Mouse (Mus musculus) mesoderm, embryonic 11.5 days (tissue): ENCODE results near the gene Ep400.
"Not testable (repeated sequence)": the region's sequence is repeated elsewhere in the genome, so short reads cannot be mapped to it uniquely, and the experiment has no call there.

Experiments used
- DNase-seq: peaks from one replicate; pipeline ENCODE4 v3.0.0-alpha.2; 2012; ENCODE audit warnings: low read depth, low spot score

The Ep400 gene

GRCm38 (mm10) chr5:110779998-110780760 is 9.7 kb upstream of the Ep400 start, which contains the start of gene Pus1:
Gene Pus1, minus strand, starts transcription at chr5:110780659.
- peak; percentile 88 for DNase-seq

- DNase-seq, result no peak
Observed at GRCm38 (mm10) chr5:110779276-110779997, 8.9 kb upstream of the Ep400 start.

- no peak for DNase-seq
Observed at GRCm38 (mm10) chr5:110778263-110778662, 7.7 kb upstream of the Ep400 start.

GRCm38 (mm10) chr5:110776141-110776540 is 5.6 kb upstream of the Ep400 start:
- no peak for DNase-seq

- no peak for DNase-seq
Observed at GRCm38 (mm10) chr5:110774511-110774910, 4.0 kb upstream of the Ep400 start.

- not testable (repeated sequence) for DNase-seq
Observed at GRCm38 (mm10) chr5:110772945-110773344, 2.4 kb upstream of the Ep400 start.

- peak; percentile 57 for DNase-seq
Observed at GRCm38 (mm10) chr5:110770031-110770445, 479 bp downstream of the Ep400 start.

GRCm38 (mm10) chr5:110769272-110769671 is 1.2 kb downstream of the Ep400 start:
- no peak for DNase-seq

- DNase-seq, result no peak
Observed at GRCm38 (mm10) chr5:110763890-110764289, 6.6 kb downstream of the Ep400 start.

GRCm38 (mm10) chr5:110745021-110745420 is 25.5 kb downstream of the Ep400 start:
- no peak for DNase-seq

- DNase-seq, result no peak
Observed at GRCm38 (mm10) chr5:110739496-110740275, 30.8 kb downstream of the Ep400 start.

GRCm38 (mm10) chr5:110735606-110736005 is 34.9 kb downstream of the Ep400 start:
- no peak for DNase-seq

- no peak for DNase-seq
Observed at GRCm38 (mm10) chr5:110733231-110733823, 37.2 kb downstream of the Ep400 start.

- DNase-seq, result no peak
Observed at GRCm38 (mm10) chr5:110731227-110731626, 39.3 kb downstream of the Ep400 start.

- no peak for DNase-seq
Observed at GRCm38 (mm10) chr5:110727850-110728249, 42.7 kb downstream of the Ep400 start.

GRCm38 (mm10) chr5:110723543-110723942 is 47.0 kb downstream of the Ep400 start:
- DNase-seq, result no peak

- DNase-seq, result not testable (repeated sequence)
Observed at GRCm38 (mm10) chr5:110721463-110721862, 49.1 kb downstream of the Ep400 start.

GRCm38 (mm10) chr5:110711455-110711854 is 59.1 kb downstream of the Ep400 start:
- DNase-seq, result no peak

- DNase-seq, result no peak
Observed at GRCm38 (mm10) chr5:110709256-110709655, 61.3 kb downstream of the Ep400 start.

GRCm38 (mm10) chr5:110704004-110704403 is 66.5 kb downstream of the Ep400 start:
- DNase-seq, result no peak

- DNase-seq, result no peak
Observed at GRCm38 (mm10) chr5:110698617-110699016, 71.9 kb downstream of the Ep400 start.

GRCm38 (mm10) chr5:110682041-110682440 is 88.5 kb downstream of the Ep400 start:
- DNase-seq, result no peak
